28 mouse cellular contexts compared by ENCODE assay signal in genomic region chr5:39806643-39807042, GRCm38 (mm10).
"Had no signal": no experiment of that assay in that cellular context is flagged by ENCODE, and none has a peak within 500 bp of the region (broad histone marks: within the 10 kb centered on the region; RNA-seq: fewer than 3 reads in every experiment).

No protein-coding gene starts in this region.

- H3K9ac ChIP-seq: embryonic facial prominence, embryonic 12.5 days; embryonic facial prominence, embryonic 13.5 days; embryonic facial prominence, embryonic 15.5 days; forebrain, embryonic 12.5 days; forebrain, embryonic 13.5 days; forebrain, embryonic 15.5 days; forebrain, postnatal 0 days had no signal

- DNase-seq: cerebellum, adult 8-10 months; cerebellum, adult 9-10 months; cerebellum, adult 9-11 months; cerebellum, postnatal 10 days; cerebellum, postnatal 14 days; cerebellum, postnatal 25 days; cerebellum, postnatal 36 days; embryo, embryonic 11 days; forebrain, postnatal 0 days; gastrocnemius, adult 2 months; gastrocnemius, postnatal 10 days; gastrocnemius, postnatal 14 days; gastrocnemius, postnatal 25 days; gastrocnemius, postnatal 36 days; heart, adult 11 months; heart, adult 18-20 months; heart, adult 2 months had no signal

- H3K27ac ChIP-seq: embryonic facial prominence, embryonic 10.5 days; embryonic facial prominence, embryonic 12.5 days; embryonic facial prominence, embryonic 13.5 days; embryonic facial prominence, embryonic 15.5 days; forebrain, embryonic 10.5 days; forebrain, embryonic 12.5 days; forebrain, embryonic 13.5 days; forebrain, embryonic 15.5 days; gastrocnemius, adult 2 months; heart, adult 2 months had no signal

- H3K4me3 ChIP-seq: embryonic facial prominence, embryonic 10.5 days; embryonic facial prominence, embryonic 12.5 days; embryonic facial prominence, embryonic 13.5 days; embryonic facial prominence, embryonic 15.5 days; erythroblast, embryonic 14.5 days; forebrain, embryonic 10.5 days; forebrain, embryonic 12.5 days; forebrain, embryonic 13.5 days; forebrain, embryonic 15.5 days; gastrocnemius, adult 2 months; heart, adult 2 months had no signal

- ATAC-seq: forebrain, embryonic 13.5 days; forebrain, embryonic 14.5 days; forebrain, embryonic 15.5 days; forebrain, embryonic 16.5 days; forebrain, postnatal 0 days had no signal

- H3K9me3 ChIP-seq: embryonic facial prominence, embryonic 10.5 days; embryonic facial prominence, embryonic 12.5 days; embryonic facial prominence, embryonic 13.5 days; embryonic facial prominence, embryonic 15.5 days; forebrain, embryonic 12.5 days; forebrain, embryonic 13.5 days; forebrain, embryonic 15.5 days had no signal

- H3K4me1 ChIP-seq: embryonic facial prominence, embryonic 10.5 days; embryonic facial prominence, embryonic 12.5 days; embryonic facial prominence, embryonic 13.5 days; embryonic facial prominence, embryonic 15.5 days; forebrain, embryonic 10.5 days had no signal

- H3K36me3 ChIP-seq: embryonic facial prominence, embryonic 10.5 days; embryonic facial prominence, embryonic 12.5 days; embryonic facial prominence, embryonic 13.5 days; embryonic facial prominence, embryonic 15.5 days; forebrain, embryonic 10.5 days; forebrain, embryonic 12.5 days; forebrain, embryonic 15.5 days had no signal

- H3K4me2 ChIP-seq: embryonic facial prominence, embryonic 12.5 days; embryonic facial prominence, embryonic 13.5 days; embryonic facial prominence, embryonic 15.5 days; forebrain, embryonic 12.5 days; forebrain, embryonic 13.5 days; forebrain, embryonic 15.5 days had no signal

- H3K27me3 ChIP-seq: embryonic facial prominence, embryonic 12.5 days; embryonic facial prominence, embryonic 13.5 days; embryonic facial prominence, embryonic 15.5 days; forebrain, embryonic 12.5 days; forebrain, embryonic 13.5 days; forebrain, embryonic 15.5 days had no signal
